Mouse (Mus musculus) layer of hippocampus, adult 18-20 months (tissue): Measurements from ENCODE around the gene Gphn. TPM values are rescaled to one million over a fixed set of nuclear protein-coding genes. Genes with fewer than 3 reads are reported as not detected.

ENCODE experiments used
- DNase-seq, 2 experiments: peaks; one replicate each; pipeline ENCODE4 v3.0.0; 2022; ENCODE audit warnings: low spot score in 2 of 2
- total RNA-seq, 2 experiments: library from RNA; stranded (reverse); gene quantifications; 2 replicates each; pipeline ENCODE4 v1.2.3; 2021

The Gphn gene
- total RNA-seq, 2 experiments from 2014 or later = 62.2 to 62.4 TPM

- DNase-seq = peak in 1 of 2 experiments; percentile 40
Measured at GRCm38 (mm10) chr12:78688876-78689275, 462.7 kb downstream of the Gphn start.

GRCm38 (mm10) chr12:78691325-78691724 lies 465.1 kb downstream of the Gphn start, which contains the start of gene Fam71d:
Gene Fam71d, plus strand, starts transcription at chr12:78691535.
- no peak for DNase-seq

GRCm38 (mm10) chr12:78693281-78693680 lies 467.1 kb downstream of the Gphn start:
- DNase-seq = no peak

GRCm38 (mm10) chr12:78717783-78718182 lies 491.6 kb downstream of the Gphn start:
- DNase-seq = no peak

DNA sequence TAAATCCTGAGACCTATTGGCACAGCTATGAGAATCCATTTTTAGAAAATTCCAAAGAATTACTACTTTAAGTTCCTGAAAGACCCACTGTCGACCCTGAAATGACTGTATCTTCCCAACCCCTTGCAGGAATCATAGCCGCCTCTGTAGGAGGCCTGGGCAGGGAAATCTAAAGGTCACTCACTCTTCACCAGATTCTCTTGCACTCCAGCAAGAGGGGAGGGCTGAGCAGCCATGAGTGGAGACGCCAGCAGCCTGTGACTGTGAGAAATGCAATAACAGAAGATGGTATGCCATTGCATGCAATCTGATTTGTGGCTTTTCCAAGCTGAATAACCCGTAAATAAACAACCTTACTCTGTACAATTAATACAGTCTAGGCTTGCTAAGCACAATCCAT lies 501.5 kb downstream of the Gphn start:
- DNase-seq = no peak

Other genes starting within 250 kb of the Gphn start
- not detected for gene Gm6657, start 32.1 kb upstream of the Gphn start, total RNA-seq